Mouse (Mus musculus): Measurements from ENCODE around the gene Rab30. TPM values are rescaled to one million over a fixed set of nuclear protein-coding genes. Genes with fewer than 3 reads are reported as not detected.

The Rab30 gene
- total RNA-seq, 2 experiments from 2014 or later: 40.7 to 43.0 TPM

DNA sequence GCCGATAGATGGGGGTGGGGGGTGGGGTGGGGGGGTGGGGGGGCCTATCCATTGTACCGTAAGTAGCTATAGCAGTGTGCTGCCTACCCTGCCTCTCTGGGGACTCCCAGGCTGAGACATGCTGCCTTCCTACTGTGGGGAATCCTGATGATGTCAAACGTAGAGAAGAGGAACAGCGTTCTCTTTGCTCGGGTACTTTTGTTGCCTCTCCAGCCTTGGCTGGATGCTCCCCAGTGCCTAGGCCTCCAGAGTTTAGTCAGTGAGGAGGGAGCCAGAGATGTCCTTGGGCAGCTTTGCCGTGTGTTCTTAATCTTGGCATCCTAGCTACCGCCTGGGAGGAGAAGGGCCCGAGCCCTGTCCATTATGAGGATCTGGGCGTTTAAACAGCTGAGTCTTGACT, 41.1 kb downstream of the Rab30 start:
- DNase-seq (ENCODE audit: low spot score in 2 of 2): no peak
- intact Hi-C loops (cut with DNase I): no loop called here

DNA sequence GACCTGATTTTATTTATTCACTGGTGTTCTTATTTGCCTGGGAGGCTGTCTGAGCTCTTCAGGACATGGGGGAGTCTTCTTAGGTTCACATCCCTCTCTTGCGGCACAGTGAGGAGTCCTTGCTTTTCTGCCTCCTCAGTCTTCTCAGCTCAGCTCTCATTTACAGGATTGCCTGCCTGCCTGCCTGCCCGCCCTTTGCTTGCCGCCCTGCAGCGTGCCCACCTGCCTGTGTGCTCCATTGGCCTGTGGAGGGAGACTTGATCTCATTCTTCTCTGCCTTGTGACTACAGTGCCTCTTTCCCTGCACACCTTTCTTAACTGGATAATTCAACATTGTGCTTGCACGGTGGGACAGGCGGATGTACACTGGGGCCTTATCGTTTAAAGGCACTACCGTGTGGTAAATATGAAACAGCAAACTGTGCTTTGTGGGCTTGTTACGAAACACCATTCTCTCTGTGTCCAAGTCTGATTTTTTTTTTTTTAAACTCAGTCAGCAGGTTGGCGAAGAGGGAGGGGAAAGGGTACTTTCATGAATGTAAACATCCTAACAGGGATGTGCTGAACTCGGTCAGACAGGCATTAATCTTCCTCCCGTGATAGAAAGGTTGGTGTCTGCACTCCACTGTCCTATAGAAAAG, 41.9 kb downstream of the Rab30 start:
- intact Hi-C loops (cut with DNase I): no loop called here
- DNase-seq (ENCODE audit: low spot score in 2 of 2): no peak

DNA sequence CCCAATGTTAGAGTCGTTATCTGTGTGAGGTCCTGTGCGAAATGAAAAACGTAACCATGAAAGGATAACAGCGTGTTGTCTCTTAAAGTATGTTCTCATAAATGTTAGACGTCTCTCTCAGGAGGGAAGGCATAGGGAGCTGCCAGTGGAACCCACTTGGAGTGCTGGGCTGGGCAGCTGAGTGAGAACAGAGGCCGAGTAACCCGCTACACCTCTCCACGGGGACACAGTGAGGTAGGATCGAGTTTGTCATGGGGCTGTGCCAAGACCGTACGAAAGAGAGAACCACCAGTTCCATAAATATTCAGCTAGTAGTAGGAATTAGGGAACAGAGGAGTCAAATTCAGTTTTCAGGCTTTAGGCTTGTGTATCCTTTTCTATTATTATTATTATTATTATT, 42.5 kb downstream of the Rab30 start:
- no peak for DNase-seq (ENCODE audit: low spot score in 2 of 2)
- intact Hi-C loops (cut with DNase I): no loop called here

DNA sequence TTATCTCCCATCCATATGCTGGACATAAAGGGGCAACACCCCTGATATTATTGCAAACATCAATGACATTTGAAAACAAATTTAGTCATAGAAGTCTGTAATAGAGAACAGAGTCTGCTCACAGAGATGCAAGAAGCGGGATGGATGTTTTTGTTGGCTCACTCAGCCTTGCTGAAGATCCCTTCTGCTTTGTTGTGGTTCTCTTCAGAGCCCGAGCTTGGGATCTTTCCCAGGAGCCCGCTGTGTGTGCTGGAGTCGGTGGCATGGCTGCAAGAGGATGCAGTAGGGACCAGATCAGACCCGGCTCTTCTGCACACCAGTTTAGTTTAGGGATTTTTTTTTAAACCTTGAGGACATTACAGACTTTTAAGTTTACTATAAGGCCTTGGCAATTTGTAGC, 54.3 kb downstream of the Rab30 start:
- DNase-seq (ENCODE audit: low spot score in 2 of 2): no peak
- intact Hi-C loops (cut with DNase I): no loop called here

DNA sequence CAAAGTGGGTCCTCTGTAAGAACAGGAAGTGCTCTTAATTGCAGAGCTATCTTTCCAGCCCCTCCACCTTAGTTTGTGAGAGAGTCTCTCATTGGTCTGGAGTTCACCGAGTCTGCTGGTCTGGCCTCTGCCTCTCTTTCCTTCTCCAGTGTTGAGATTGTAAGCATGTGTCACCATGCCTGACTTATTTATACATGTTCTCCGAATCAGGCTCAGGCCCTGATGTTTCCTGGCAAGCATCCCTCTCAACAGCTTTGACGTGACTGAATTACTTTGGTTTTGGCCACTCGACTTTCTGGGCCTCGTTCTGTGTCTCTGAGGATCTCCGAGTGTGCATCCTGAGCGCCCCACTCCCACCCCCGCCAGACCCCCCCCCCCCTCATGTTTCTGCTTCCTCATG, 55.4 kb downstream of the Rab30 start:
- no peak for DNase-seq (ENCODE audit: low spot score in 2 of 2)
- intact Hi-C loops (cut with DNase I): no loop called here

DNA sequence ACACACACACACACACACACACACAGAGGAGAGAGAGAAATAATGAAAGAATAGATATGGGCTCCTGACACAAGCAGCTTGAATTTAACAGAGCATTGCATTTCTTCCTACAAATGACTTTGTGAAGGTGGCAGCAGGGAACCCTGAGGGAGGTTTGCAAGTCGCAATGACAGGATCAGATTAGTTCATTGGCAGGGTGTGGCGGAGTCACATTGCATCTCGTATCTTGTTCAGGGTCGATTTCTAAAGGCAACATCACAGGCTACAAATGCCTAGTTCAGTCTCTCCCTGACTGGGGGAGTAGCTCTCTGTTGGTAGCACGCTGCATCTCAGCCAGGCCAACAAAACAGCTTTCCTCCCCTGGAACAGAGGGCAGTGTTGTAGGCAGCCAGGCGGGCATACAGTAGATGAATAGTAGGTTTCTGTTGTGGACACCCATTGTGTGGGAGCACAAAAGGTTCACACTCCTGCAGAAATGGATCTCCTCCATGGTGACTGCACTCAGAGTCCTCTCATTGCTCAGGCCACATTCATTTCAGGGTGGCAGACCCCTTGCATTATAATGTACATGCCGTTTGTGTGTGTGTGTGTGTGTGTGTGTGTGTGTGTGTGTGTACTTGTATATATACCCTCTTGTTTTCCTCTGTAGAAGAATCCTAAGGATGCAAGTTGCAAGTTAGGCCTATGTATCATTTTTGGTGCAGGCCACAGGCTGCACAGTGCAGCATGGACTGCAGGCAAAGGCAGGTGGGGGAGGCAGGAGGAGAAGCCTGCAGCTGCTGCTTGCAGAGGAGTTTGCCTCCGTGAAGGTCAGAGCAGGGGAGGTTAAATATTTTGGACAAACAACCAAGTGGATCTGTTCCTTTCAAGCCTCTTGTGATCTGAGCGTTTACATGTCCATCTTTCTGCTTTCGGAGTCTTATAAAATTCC, 58.5 kb downstream of the Rab30 start:
- intact Hi-C loops (cut with DNase I): no loop called here
- DNase-seq (ENCODE audit: low spot score in 2 of 2): no peak

DNA sequence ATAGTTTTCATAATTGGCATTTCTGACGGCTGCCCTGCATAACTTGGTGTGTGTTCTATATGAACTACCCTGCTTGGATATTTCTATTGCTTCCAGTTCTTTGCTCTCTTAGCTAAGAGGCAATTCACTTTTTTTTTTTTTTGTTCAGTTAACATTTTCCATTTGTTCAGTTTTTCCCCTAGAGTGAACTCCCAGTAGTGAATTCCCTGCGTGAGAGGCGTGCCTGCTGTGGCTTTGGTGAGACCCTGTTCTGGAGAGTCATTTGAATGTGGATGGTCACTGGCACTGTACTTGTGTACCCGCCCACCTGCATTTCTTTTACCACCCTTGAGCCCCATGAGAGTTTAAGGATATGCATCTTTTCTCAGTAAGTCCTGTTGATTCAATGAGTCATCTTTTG, 60.8 kb downstream of the Rab30 start:
- DNase-seq (ENCODE audit: low spot score in 2 of 2): no peak
- intact Hi-C loops (cut with DNase I): no loop called here

DNA sequence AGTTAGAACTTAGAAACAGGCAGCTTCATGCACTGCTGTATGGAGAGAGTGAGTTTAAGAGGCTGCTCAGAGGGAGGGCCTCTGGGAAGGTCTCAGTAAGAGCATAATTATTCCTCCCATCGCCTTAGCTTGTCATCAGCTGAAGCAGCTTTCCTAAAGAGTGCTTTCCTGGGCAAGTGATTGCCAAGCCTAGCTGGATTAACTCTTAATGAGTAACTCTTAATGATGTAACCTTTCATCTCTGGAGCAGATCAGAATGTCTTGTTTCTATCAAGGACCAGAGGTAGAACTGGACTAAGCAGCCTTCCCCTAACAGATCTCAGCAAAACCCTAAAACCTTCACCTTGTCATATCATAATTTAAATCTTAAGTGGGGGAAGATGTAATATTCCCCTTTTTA, 61.8 kb downstream of the Rab30 start:
- no peak for DNase-seq (ENCODE audit: low spot score in 2 of 2)
- intact Hi-C loops (cut with DNase I): no loop called here

DNA sequence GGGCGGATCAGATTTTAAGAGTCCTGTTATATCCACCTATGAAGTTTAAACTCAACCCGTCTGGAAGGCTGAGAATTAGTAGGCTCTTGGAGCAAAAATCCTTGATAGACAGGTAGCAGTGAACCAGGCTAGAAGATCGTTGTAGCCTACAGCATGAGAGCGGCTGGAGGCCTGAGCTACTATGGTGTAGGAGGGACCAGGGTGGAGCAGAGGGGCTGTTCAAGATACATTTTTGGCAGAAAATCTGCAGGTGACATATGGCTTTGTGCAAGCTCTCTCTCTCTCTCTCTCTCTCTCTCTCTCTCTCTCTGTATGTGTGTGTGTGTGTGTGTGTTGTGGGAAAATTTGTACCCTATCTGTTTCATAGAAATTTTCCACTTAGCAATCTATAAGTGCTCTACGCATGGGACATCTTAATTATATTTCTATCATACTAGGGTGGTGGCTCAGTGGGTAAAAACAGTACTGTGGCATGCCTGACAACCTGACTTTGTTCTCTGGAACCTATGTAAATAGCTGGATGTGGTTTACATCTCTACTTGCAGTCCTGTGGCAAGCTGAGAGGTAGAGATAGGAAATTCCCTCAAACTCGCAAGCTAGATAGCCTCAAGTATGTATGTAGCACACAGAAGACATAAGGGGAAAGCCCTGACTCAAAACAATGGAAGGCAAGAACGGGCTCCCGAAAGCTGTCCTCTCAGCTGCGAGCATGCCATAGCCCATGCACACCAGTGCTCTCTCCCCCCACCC, 63.7 kb downstream of the Rab30 start:
- DNase-seq (ENCODE audit: low spot score in 2 of 2): no peak
- intact Hi-C loops (cut with DNase I): no loop called here

DNA sequence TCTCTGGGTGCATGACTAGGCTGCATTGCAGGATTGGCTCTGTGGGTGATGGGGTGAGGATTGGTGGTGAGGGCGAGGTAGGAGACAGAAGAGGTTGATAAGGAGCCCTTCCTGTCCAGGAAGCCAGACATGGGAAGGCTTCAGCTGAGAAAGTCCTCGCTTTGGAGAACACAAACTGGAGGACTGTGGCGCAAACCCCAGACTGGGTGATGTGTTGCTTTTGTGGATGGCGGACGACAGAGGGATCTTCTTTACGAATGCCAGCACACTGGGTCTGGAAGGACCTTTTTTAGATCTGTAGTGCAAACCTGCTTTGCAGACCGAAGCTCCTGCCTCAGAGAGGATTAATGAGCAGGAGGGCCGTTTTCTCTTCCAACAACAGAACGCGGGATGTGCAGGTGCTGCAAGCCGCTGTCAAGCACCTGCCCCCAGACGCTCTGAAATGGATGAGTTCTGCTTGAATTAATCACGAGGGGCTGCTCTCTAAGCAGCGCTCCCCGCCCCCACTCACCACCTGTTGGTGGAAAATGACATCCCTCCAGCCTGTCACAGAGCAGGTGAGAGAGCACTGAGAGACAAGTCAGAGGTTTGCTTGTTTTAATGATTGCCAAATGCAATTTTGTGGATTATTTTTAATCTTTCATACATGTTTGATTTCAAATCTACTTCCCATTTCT, 65.2 kb downstream of the Rab30 start:
- no peak for DNase-seq (ENCODE audit: low spot score in 2 of 2)
- intact Hi-C loops (cut with DNase I): no loop called here

DNA sequence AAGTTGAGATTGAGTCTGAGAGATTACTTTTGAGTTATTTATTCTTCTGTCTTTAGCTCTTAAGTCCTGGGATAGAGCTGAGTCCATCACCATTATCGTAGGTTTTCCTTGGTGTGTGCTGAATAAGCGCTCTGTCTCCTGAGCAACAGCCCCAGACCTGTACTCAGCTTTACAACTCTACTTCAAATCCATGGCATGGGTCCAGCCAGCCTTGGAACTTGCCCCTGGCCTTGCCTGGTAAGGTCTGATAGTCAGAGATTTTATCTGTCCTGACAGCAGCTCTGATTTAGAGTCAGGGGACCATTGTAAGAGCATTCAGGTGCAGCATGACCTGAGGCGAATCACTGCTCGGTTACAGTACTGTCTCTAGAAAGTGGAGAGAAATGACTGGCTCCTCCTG, 66.1 kb downstream of the Rab30 start:
- DNase-seq (ENCODE audit: low spot score in 2 of 2): no peak
- intact Hi-C loops (cut with DNase I): no loop called here

DNA sequence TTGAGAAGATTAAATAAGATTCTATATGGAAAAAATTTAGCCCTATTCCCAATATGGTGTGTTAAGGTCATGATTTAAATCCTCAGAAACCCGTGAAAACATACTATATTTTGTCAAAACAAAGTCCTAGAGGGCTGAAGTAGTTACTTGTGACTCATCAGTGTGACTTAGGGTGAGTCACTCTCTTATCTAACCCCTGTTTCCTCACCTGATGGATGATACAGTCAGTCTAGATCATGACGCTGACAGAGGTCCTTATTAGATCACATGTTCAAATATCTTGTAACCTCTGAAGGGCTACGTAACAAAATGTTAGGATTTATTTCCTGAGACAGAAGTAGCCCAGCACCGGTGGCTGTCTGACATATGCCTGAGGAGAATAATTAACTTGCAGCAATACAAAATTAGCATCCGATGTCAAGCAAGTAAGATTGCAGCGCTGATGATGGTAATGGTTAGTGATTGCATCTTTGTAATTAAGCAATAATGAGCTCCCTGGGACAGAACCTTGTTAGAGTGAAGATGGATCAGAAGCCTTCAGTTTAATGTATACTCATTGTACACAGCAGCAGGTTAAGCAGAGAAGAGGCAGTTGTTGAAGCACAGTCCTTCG, 70.4 kb downstream of the Rab30 start:
- no peak for DNase-seq (ENCODE audit: low spot score in 2 of 2)
- intact Hi-C loops (cut with DNase I): no loop called here

DNA sequence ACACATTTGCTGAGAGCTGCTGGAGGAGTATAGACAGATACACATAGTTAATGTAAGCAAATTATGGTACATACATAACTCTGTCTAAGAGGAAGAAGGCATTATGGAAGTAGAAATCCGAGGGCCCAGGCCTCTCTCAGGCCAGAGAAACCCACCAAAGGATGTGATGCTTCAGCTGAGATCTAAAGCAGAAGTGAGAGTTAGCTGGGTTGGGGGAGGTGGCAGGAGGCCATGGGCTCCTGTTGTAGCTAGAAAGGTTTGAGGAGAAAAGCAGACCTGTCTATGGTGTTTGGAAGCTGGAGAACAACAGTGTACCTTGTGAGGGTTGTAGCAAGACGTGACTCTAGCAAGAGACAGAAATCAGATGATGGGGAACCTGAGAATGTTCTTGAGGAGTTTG, 75.8 kb downstream of the Rab30 start:
- DNase-seq (ENCODE audit: low spot score in 2 of 2): no peak
- intact Hi-C loops (cut with DNase I): no loop called here

DNA sequence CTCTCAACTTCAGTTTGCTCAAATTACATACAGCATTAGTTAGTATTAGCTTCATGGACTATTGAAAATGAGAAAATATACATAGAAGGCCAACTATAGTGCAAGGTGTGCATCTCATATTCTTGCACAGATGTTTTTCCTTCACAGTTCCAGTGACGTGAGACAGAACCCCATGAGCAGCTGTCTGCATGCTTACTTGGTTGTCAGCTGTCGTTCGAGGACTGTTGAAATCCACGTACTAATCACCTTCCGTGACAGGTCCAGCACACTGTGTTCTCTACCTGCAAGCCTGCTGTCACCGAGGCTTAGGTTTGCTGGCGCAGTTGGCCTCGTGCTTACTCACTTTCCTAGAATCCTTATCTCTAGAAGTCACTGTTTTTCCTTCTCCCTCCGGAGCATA, 76.5 kb downstream of the Rab30 start:
- intact Hi-C loops (cut with DNase I): no loop called here
- no peak for DNase-seq (ENCODE audit: low spot score in 2 of 2)

DNA sequence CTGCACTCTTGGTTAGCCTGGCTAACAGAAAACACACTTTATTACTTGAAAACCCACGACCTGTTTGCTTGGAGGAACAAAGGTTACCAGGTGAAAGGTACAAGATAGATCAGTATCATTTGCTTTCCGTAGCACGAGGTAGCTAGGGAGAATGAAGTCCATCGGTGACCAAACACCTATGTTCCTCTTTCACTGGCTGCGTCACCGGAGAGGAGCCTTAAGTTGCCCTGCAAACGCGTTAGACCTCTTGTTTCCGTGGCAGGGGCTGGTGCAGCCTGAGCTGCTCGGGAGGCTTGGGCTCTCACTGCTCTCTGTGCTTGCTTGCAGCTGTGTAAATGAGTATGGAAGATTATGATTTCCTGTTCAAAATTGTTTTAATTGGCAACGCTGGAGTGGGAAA, 78.3 kb downstream of the Rab30 start:
- DNase-seq (ENCODE audit: low spot score in 2 of 2): no peak
- intact Hi-C loops (cut with DNase I): no loop called here

DNA sequence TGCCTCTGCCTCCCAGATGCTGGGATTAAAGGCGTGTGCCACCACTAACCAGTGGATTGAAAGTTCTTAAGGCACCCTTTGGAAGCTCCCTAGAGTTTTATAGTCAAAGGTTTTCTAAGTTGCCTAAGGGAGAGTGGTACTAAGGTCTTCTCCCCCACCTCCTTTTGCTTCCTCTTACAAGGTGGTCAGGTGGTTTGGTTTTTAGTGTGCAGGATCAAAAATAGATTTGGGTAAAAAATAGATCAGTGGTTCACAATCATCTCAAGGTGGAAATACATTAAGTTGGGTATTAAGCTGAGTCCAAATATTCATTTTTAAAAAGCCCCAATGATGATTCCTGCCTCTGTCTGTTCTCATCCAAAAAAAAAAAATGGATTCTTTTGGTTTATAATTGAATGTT, 79.0 kb downstream of the Rab30 start:
- intact Hi-C loops (cut with DNase I): no loop called here
- no peak for DNase-seq (ENCODE audit: low spot score in 2 of 2)

DNA sequence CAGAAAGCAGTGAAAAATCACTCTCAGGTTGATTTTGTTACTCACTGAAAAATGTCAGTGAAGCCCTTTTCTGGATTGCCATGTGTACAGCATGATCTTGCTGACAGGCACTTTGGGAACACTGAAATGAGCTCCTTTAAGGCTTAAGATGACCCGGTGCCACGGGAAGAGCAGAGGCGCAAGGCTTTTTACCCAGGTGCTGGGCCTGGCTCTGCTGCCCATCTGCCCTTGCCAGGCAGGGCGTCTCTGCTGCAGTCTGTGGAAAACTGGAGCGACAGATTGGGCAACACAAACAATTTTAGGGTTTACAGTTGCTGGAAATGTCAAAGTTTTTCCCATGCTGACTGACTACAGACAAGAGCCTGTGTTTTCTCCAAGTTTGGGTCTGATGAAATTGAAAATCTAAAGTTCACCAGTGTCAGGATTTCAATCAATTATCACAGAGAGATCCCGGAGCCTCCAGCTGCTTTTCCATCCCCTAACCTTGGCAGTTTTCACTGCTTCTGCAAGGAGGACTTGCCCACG, 79.6 kb downstream of the Rab30 start:
- intact Hi-C loops (cut with DNase I): no loop called here
- no peak for DNase-seq (ENCODE audit: low spot score in 2 of 2)

DNA sequence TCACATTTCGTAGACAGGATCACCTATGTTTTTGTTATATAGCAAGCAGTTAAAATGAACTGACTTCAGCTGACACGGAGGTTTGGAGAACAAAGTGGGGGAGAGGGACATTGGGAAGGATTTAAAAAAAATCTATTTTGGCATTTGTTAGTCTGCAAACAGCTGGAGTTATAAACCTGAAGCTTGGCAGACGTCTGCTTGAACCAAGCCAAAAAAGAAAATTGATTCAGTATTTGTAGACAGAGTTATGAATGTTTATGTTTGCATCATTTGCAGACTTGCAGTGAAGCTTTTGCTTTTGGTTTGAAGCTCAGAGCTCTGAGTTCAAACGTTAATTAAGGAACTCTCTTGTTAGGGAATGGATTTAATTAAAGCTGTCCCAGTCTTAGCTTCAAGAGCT, 80.5 kb downstream of the Rab30 start:
- intact Hi-C loops (cut with DNase I): no loop called here
- no peak for DNase-seq (ENCODE audit: low spot score in 2 of 2)

DNA sequence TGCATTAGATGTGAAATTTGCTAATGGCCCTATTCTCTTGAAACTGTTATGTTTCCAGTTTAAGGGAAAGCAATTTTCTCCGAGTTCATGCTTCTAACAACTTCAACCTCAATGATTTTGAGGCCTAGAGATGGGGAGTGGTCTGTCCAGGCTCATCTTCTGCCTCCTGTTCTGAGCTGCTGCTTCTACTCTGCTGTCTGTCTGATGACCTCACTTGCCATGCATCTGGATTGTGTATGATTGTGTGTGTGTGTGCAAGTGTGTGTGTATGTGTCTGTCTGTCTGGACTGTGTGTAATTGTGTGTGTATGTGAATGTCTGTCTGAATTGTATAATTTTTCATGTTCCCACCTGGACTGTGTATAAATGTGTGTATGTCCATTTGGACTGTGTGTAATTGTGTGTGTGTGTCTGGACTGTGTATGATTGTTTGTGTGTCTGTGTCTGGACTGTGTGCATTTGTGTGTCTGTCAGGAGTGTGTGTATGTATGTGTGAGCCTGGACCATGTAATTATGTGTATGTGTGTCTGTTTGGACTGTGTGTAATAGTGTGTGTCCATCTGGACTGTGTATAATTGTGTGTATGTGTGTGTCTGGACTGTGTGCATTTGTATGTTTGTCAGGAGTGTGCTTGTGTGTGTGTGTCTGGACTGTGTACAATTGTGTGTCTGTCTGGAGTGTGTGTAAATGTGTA, 81.2 kb downstream of the Rab30 start:
- no peak for DNase-seq (ENCODE audit: low spot score in 2 of 2)
- intact Hi-C loops (cut with DNase I): no loop called here
